In the genomic region with DNA sequence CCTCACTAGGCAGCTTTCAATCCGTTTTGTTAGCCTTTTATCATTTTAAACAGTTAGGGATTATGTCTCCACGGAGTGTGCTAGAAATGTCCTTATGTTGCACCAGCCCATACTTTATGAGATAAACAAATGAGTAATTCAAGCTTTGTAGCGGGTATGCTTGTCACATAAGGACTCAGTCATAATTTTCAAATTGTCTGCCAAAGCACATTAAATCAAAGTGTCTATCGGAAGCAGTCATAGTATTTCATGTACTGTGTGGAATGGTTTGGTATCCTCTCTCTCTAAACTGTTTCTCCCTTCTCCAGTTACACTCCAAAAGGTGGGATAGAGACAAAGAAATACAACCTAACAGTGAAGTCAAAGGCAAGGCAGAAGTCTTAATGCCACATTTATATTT, we compare ENCODE assay signal across 34 mouse cellular contexts.
"Had no signal": no experiment of that assay in that cellular context is flagged by ENCODE, and none has a peak within 500 bp of the region (broad histone marks: within the 10 kb centered on the region; RNA-seq: fewer than 3 reads in every experiment).

No protein-coding gene starts in this region.

- ATAC-seq: hindbrain, embryonic 16.5 days; hindbrain, postnatal 0 days; inflammation-experienced regulatory T-cells, adult 6 months; intestine, embryonic 15.5 days; intestine, embryonic 16.5 days; intestine, postnatal 0 days had no signal

- H3K36me3 ChIP-seq: heart, embryonic 12.5 days; heart, embryonic 13.5 days; heart, embryonic 15.5 days; hindbrain, embryonic 10.5 days; hindbrain, embryonic 12.5 days; hindbrain, embryonic 13.5 days; hindbrain, embryonic 15.5 days; intestine, embryonic 15.5 days; kidney, embryonic 15.5 days had no signal

- H3K9ac ChIP-seq: heart, embryonic 12.5 days; heart, embryonic 13.5 days; heart, embryonic 15.5 days; hindbrain, embryonic 12.5 days; hindbrain, embryonic 13.5 days; hindbrain, embryonic 14.5 days; hindbrain, embryonic 15.5 days; intestine, embryonic 15.5 days; kidney, embryonic 15.5 days had no signal

- H3K27me3 ChIP-seq: heart, embryonic 12.5 days; heart, embryonic 13.5 days; heart, embryonic 15.5 days; hindbrain, embryonic 12.5 days; hindbrain, embryonic 13.5 days; hindbrain, embryonic 15.5 days; intestine, embryonic 15.5 days; kidney, embryonic 15.5 days had no signal

- H3K4me1 ChIP-seq: heart, embryonic 12.5 days; heart, embryonic 13.5 days; heart, embryonic 15.5 days; hindbrain, embryonic 10.5 days; hindbrain, embryonic 12.5 days; hindbrain, embryonic 13.5 days; hindbrain, embryonic 15.5 days; intestine, embryonic 15.5 days; kidney, embryonic 15.5 days had no signal

- H3K4me2 ChIP-seq: heart, embryonic 12.5 days; heart, embryonic 13.5 days; heart, embryonic 15.5 days; hindbrain, embryonic 12.5 days; hindbrain, embryonic 13.5 days; hindbrain, embryonic 14.5 days; hindbrain, embryonic 15.5 days; intestine, embryonic 15.5 days; kidney, embryonic 15.5 days had no signal

- H3K27ac ChIP-seq: heart, embryonic 13.5 days; heart, embryonic 15.5 days; hindbrain, embryonic 10.5 days; hindbrain, embryonic 12.5 days; hindbrain, embryonic 13.5 days; hindbrain, embryonic 14.5 days; hindbrain, embryonic 15.5 days; hindbrain, postnatal 0 days; intestine, embryonic 15.5 days; kidney, embryonic 15.5 days; kidney, postnatal 0 days; layer of hippocampus, adult 2 months; left cerebral cortex, adult 2 months had no signal

- DNase-seq: heart, postnatal 10 days; heart, postnatal 14 days; heart, postnatal 36 days; heart, postnatal 4 days; kidney, adult 11 months; kidney, adult 18-20 months; kidney, adult 2 months; kidney, adult 8-10 months; kidney, adult 9 months; kidney, postnatal 10 days; kidney, postnatal 14 days; kidney, postnatal 25 days; kidney, postnatal 36 days; kidney, postnatal 4 days; layer of hippocampus, adult 9-11 months; layer of hippocampus, postnatal 36 days had no signal

- H3K9me3 ChIP-seq: heart, embryonic 12.5 days; heart, embryonic 13.5 days; heart, embryonic 15.5 days; hindbrain, embryonic 10.5 days; hindbrain, embryonic 12.5 days; hindbrain, embryonic 13.5 days; hindbrain, embryonic 15.5 days; intestine, embryonic 15.5 days; kidney, embryonic 15.5 days had no signal

- H3K4me3 ChIP-seq: heart, embryonic 12.5 days; heart, embryonic 13.5 days; heart, embryonic 15.5 days; hindbrain, embryonic 10.5 days; hindbrain, embryonic 12.5 days; hindbrain, embryonic 13.5 days; hindbrain, embryonic 15.5 days; intestine, embryonic 15.5 days; kidney, embryonic 15.5 days; layer of hippocampus, adult 2 months; left cerebral cortex, adult 2 months had no signal
